Mouse (Mus musculus): ENCODE measurements around the gene Olfr494. TPM values are rescaled to one million over a fixed set of nuclear protein-coding genes. Genes with fewer than 3 reads are reported as not detected.

The Olfr494 gene
- not detected in 2 replicates for polyA plus RNA-seq (2016; fragmentation: Nextera tagmentation; extraction: Ambion mirVana)

DNA sequence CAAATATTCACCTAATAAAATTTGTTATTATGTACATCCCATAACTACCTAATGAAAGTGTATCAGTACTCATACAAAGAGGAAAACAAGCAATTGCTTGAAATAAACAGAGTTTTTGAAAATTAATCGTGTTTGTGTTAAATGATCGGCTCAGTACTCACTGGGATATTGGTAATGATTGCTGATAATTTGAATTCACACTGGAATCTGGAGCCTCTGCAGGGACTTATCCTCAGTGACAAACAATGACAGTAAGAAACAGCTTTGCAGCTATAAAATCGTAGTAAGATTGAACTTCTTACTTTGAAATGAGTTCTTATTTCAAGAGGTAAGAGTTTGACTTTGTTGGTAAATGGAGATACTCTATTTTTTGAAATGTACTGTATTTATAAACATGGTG, at the start of gene Olfr494:
TSS of gene Olfr494 (plus strand) at position 301 of the 400 bp plus-strand sequence.
- H3K9ac ChIP-seq = no peak within 1 kb of the TSS
- ATAC-seq (ENCODE audit: low FRiP score) = no peak
- H3K4me3 ChIP-seq = no peak within 1 kb of the TSS
- H3K27ac ChIP-seq = no peak within 1 kb of the TSS
- no peaks in the 10 kb centered on the region for H3K27me3 ChIP-seq
- H3K4me2 ChIP-seq (replicated peaks) = no peak within 1 kb of the TSS
- 0 out of 2 replicates have a peak, but pooled peaks cover under 1% of the 10 kb centered on the region for H3K9me3 ChIP-seq (replicated peaks)
- H3K36me3 ChIP-seq = no peaks in the 10 kb centered on the region
- 82% methylated on average over 3 of the region's 3 CpGs for WGBS
- no peaks in the 10 kb centered on the region for H3K4me1 ChIP-seq

DNA sequence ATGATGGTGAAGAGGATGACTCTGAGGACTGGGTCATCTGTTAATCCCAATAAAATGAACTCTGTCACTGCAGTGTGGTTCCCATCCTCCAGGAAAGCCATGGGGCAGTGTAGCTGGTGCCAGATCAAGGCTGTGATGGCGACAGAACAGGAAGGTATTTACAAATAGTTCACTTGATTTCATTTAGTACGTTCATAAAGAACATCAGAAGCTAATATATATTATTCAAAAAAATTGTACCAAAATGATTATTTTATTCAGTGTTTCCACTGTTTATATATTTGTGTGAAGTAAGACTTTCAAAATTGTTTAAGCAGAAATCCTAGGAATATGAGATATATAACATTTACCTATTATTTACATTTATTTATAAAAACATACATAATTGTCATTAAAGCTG, 41.6 kb upstream of the Olfr494 start, which contains the start of gene Olfr492:
TSS of gene Olfr492 (minus strand) at position 101 of the 400 bp plus-strand sequence.
- no peak within 1 kb of the TSS for H3K9ac ChIP-seq
- H3K4me1 ChIP-seq = no peaks in the 10 kb centered on the region
- H3K27me3 ChIP-seq = no peaks in the 10 kb centered on the region
- H3K9me3 ChIP-seq (replicated peaks) = no peaks in the 10 kb centered on the region
- WGBS = 79% methylated on average over 2 of the region's 2 CpGs
- no peak within 1 kb of the TSS for H3K4me3 ChIP-seq
- H3K36me3 ChIP-seq = no peaks in the 10 kb centered on the region
- no peak within 1 kb of the TSS for H3K27ac ChIP-seq
- H3K4me2 ChIP-seq (replicated peaks) = no peak within 1 kb of the TSS
- ATAC-seq (ENCODE audit: low FRiP score) = no peak

- H3K9ac ChIP-seq = no peak within 1 kb of the TSS
- H3K4me2 ChIP-seq (replicated peaks) = no peak within 1 kb of the TSS
- H3K4me3 ChIP-seq = no peak within 1 kb of the TSS
- no peaks in the 10 kb centered on the region for H3K4me1 ChIP-seq
- H3K9me3 ChIP-seq (replicated peaks) = no peaks in the 10 kb centered on the region
- 64% methylated on average over 1 of the region's 1 CpGs for WGBS
- H3K27me3 ChIP-seq = no peaks in the 10 kb centered on the region
- ATAC-seq (ENCODE audit: low FRiP score) = no peak
- H3K36me3 ChIP-seq = no peaks in the 10 kb centered on the region
- H3K27ac ChIP-seq = no peak within 1 kb of the TSS
Measured at GRCm38 (mm10) chr7:108346879-108347278, 18.3 kb upstream of the Olfr494 start, which contains the start of gene Olfr493. TSS of gene Olfr493 (minus strand) at chr7:108346979.

- ATAC-seq (ENCODE audit: low FRiP score) = no peak
- H3K27ac ChIP-seq = no peak within 1 kb of the TSS
Measured at GRCm38 (mm10) chr7:108392867-108393266, 27.7 kb downstream of the Olfr494 start, which contains the start of gene Olfr495. TSS of gene Olfr495 (plus strand) at chr7:108393167.

More at GRCm38 (mm10) chr7:108392867-108393266, 27.7 kb downstream of the Olfr494 start, which contains the start of gene Olfr495:
- WGBS = 86% methylated on average over 1 of the region's 1 CpGs
- H3K4me3 ChIP-seq = no peak within 1 kb of the TSS
- no peaks in the 10 kb centered on the region for H3K36me3 ChIP-seq
- no peak within 1 kb of the TSS for H3K4me2 ChIP-seq (replicated peaks)
- H3K27me3 ChIP-seq = no peaks in the 10 kb centered on the region
- no peaks in the 10 kb centered on the region for H3K9me3 ChIP-seq (replicated peaks)
- H3K4me1 ChIP-seq = no peaks in the 10 kb centered on the region
- no peak within 1 kb of the TSS for H3K9ac ChIP-seq

Other genes starting within 250 kb of the Olfr494 start
- gene Olfr484, start 237.9 kb upstream of the Olfr494 start, polyA plus RNA-seq (2016; fragmentation: Nextera tagmentation; extraction: Ambion mirVana) = not detected in 2 replicates
- gene Olfr485, start 205.5 kb upstream of the Olfr494 start, polyA plus RNA-seq (2016; fragmentation: Nextera tagmentation; extraction: Ambion mirVana) = not detected in 2 replicates
- not detected in 2 replicates for gene Olfr486, start 192.6 kb upstream of the Olfr494 start, polyA plus RNA-seq (2016; fragmentation: Nextera tagmentation; extraction: Ambion mirVana)
- gene Olfr487, start 150.7 kb upstream of the Olfr494 start, polyA plus RNA-seq (2016; fragmentation: Nextera tagmentation; extraction: Ambion mirVana) = not detected in 2 replicates
- not detected in 2 replicates for gene Olfr488, start 107.0 kb upstream of the Olfr494 start, polyA plus RNA-seq (2016; fragmentation: Nextera tagmentation; extraction: Ambion mirVana)
- not detected in 2 replicates for gene Olfr490, start 76.4 kb upstream of the Olfr494 start, polyA plus RNA-seq (2016; fragmentation: Nextera tagmentation; extraction: Ambion mirVana)
- not detected in 2 replicates for gene Olfr491, start 51.9 kb upstream of the Olfr494 start, polyA plus RNA-seq (2016; fragmentation: Nextera tagmentation; extraction: Ambion mirVana)
- not detected in 2 replicates for gene Olfr492, start 41.7 kb upstream of the Olfr494 start, polyA plus RNA-seq (2016; fragmentation: Nextera tagmentation; extraction: Ambion mirVana)
- gene Olfr493, start 18.4 kb upstream of the Olfr494 start, polyA plus RNA-seq (2016; fragmentation: Nextera tagmentation; extraction: Ambion mirVana) = not detected in 2 replicates
- gene Olfr495, start 27.8 kb downstream of the Olfr494 start, polyA plus RNA-seq (2016; fragmentation: Nextera tagmentation; extraction: Ambion mirVana) = not detected in 2 replicates
- gene Olfr497, start 55.1 kb downstream of the Olfr494 start, polyA plus RNA-seq (2016; fragmentation: Nextera tagmentation; extraction: Ambion mirVana) = not detected in 2 replicates
- not detected in 2 replicates for gene Olfr498, start 100.0 kb downstream of the Olfr494 start, polyA plus RNA-seq (2016; fragmentation: Nextera tagmentation; extraction: Ambion mirVana)
- not detected in 2 replicates for gene Olfr502, start 159.7 kb downstream of the Olfr494 start, polyA plus RNA-seq (2016; fragmentation: Nextera tagmentation; extraction: Ambion mirVana)
- gene Olfr503, start 179.2 kb downstream of the Olfr494 start, polyA plus RNA-seq (2016; fragmentation: Nextera tagmentation; extraction: Ambion mirVana) = not detected in 2 replicates
- not detected in 2 replicates for gene Olfr504, start 200.5 kb downstream of the Olfr494 start, polyA plus RNA-seq (2016; fragmentation: Nextera tagmentation; extraction: Ambion mirVana)
- gene Olfr506, start 245.5 kb downstream of the Olfr494 start, polyA plus RNA-seq (2016; fragmentation: Nextera tagmentation; extraction: Ambion mirVana) = not detected in 2 replicates